Mouse (Mus musculus) spleen, adult 12 weeks (tissue): ENCODE results near the gene Rpl18.
A peak's percentile ranks its signal among the peaks of the same experiment; 100 is the strongest.

Source experiments
- DNase-seq: peaks from one replicate; pipeline ENCODE4 v3.0.0; 2022; ENCODE audit warnings: low spot score

Gene Rpl18

DNA sequence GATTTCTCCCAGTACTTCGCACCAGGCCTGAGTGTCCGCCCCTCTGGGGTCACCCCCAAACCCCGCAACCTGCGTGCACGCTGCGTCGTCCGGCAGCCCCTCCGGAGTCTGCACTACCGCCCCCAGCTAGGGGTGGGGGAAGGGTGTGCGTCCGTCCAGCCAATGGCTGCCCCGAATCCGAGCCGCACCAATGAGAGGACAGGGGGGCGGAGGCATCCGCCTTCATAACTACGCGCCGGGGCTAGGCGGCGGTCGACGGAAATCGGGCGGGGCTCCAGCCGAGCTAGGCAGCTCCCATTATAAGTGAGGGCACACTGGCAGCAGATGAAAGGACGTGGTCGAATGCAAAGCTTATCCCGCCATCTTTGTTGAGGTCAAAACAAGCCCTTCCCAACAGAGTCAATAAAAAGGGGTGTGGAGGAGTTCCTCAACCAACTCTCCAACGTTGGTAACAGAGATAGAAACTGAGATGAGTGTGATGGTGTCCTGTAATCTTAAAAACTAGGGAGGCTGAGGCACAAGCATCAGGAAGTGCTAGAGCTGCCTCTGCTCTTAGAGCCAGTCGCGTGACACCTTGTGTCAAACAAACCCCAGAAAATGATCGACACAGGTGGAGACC is at the start of gene Rpl18:
TSS of gene Rpl18 (plus strand) at position 368 of the 619 bp plus-strand sequence.
- peak; percentile 91 for DNase-seq

DNA sequence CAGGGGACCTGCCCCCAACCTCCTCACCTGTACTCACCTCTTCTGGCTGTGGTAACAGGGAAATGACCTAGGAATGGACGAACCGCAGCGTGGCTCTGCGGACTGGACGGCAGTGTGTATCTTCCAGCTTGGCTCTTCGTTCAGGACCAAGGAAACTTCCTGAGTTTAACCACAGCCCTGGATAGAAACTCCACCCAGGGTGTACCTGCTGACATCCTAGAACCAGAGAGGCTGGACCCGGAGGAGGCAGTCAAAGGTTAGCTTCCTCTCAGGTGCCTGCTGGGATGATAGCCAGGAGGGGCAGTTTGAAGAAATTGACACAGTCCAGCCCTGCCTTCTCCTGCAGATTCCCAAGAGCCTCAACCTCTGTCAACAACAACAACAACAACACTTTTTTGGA is 49.1 kb upstream of the Rpl18 start, which contains the start of gene Fut2:
TSS of gene Fut2 (minus strand) at position 234 of the 400 bp plus-strand sequence.
- no peak for DNase-seq

DNA sequence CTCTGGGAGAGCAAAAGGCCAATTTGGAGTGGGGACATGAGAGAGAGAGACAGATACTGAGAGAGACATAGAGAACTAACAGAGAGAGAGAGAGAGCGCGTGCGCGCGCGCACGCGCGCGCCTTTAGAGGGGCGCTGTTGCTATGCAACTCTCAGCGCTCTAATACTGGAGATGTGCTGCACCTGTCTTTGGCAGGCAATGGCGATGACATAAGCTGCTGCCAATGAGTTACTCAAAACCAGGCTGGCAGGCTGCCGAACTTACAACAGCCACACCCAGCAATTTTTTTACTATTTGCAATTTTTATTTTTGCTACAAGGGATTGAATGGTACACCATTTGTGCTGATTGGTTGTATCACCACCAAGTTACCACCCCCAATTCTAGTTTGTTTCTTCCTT is 47.5 kb upstream of the Rpl18 start:
- DNase-seq, result no peak

DNA sequence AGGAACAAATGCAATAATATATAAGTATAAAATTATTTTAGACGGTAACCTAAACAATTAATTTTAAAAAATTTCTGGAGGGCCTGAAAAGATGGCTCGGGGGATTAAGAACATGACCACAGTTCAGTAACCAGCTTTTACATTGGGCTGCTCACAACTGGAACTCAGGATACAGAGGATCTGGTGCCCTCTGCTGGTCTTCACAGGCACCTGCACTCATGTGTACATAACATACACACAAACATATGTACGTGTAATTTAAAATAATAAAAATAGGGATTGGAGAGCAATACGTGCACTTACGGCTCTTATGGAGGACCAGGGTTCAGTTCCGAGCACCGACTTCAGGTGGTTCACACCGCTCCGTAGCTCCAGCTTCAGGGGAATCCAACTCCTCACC is 46.3 kb upstream of the Rpl18 start:
- DNase-seq, result no peak

DNA sequence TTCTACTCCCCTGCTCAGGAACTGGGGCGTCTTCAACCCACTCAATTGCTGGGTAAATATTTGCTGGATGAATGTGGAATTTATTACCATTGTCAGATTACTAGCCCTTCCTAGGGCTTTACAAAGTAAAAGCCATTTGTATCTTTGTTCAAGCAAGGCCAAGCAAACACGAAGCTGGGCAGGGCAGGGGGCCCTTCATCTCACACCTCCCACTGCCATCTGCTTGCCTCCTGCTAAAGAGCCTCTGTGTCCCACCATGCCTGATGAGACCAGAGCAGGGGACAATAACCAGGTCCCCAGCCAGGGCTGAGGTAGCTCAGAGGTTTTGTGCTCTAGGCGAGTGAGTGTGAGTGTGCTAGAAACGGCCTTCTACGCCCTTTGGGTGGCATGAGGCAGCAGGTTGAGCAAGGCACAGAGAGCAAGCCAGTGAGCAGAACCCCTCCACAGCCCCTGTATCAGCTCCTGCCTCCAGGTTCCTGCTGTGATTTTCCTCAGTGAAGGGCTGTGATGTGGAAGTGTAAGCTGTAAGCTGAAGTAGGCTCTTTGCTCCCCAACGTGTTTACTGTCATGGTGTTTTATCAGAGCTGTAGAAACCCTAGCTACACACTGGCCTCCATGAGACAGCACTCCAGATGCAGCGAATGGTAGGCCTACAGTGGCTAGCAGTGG is 37.5 kb upstream of the Rpl18 start:
- no peak for DNase-seq

DNA sequence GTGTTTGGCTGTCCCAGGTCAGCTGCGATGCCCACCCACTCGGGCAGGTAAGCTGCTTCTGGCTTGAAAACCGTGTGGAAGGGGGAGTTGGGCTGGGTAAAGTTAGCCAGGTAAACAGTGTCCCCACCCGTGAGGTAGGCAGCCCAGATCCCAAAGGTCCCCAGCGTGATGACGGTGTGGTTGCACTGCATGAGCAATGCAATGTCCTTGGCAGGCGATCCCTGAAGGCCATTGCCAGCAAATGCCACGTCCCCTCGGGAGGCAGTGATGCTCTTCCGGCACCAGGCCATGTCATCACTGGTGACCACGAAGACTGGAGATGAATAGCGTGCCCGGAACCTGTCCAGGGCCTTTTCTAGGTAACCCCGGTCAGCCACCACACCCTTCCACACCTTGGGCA is 36.7 kb upstream of the Rpl18 start:
- no peak for DNase-seq

DNA sequence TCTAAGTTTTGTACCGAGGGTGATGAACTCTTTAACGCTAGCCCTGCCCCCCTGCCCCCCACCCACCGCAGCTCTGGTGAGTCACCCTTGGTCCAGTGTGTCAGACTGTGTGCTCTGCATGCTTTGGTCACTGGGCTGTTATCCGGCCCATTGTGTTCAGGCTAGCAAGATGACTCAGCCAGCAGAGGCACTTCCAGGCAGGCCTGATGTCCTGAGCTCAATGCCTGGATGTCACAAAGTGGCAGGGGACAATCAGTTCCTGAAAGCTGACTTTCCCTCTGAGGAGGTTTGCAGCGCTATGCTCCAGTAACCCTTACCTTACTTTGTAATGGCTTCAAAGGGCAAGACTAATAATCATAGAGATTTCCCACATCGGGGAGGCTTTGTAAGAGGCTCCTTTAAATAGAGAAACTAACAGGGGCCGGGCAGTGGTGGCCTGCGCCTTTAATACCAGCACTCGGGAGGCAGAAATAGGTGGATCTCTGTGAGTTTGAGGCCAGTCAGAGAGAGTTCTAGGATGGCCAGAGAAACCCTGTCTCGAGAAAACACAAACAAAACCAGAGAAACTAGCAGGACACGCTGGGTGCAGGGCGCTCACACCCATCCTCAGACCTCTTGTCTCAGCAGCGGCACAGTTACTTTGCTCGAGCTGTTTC is 35.2 kb upstream of the Rpl18 start:
- no peak for DNase-seq

DNA sequence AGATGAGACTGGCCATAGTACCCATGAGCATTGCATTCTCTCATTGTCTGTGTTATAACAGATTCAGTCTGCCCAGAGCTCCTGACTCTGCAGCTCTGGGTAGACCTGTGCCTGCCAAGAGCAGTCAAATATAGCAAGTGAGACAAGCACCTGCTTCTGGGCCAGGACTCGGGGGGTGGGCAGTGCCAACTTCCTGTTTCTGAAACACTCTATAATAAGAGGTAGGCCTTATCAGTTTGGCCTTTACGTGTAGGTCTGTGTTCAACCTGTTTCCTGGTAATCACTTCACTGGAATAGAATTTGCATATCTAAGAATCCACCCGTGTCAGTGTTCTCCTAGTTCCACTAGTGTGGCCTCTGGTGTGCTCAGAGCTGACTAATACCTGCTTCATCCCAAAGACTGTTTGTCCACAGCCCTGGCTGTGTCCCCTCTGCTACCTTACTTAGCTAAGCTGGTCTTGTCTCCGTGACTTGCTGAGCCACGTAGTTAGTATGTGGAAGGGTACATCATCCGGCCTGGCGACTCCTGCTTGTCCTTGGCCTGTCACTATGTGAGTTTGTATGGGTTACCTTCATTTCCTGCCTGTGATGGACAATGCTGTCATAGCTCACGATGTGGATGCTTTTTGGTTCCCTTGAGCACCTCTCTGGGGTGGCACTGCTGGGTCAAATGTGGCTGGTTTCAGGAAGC is 34.1 kb upstream of the Rpl18 start:
- peak; percentile 12 for DNase-seq

DNA sequence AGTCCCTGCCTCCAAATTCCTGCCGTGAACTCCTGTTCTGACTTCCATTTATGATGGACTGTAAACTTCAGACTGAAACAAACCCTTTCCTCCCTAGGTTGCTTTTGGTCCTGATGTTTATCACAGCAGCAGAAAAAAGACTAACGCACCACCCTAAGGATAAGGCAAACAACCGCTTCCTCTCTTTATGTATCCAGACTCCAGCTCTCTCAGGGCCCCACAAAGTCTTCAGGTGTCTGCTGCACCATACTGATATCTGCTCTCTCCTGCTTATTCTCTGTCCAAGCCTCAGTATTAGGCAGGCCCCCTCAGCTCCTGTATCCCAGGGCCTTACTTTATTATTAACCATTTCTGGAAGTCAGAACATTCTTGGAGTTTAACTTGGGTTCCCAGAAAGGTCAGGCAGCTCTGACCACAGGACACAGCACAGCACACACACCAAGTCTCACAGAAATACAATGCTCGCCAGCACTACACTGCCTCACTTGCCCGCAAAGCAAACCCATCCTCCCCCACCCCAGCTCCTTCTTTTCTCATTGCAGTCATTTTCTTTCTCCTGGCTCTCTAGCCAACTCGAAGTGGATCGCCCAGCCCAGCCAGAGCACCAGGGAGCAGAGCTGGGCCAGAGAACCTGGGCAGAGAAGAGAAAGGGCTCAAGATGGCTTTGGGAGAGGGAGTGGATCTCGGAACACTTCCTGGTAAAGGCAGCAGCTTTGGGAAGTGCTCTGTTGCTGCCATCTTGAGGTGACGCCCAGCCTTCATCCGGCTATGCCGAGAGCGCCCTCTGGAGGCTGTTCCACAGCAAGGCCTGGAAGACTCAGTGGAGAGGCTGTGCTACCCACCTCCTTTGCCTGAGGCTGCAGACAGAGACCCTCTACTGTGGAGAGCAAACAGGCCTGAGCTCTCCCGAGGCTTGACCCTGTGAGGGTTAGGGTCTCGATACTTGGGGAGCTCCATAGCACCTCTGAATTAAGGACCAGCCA is 32.8 kb upstream of the Rpl18 start:
- DNase-seq, result peak; percentile 40

DNA sequence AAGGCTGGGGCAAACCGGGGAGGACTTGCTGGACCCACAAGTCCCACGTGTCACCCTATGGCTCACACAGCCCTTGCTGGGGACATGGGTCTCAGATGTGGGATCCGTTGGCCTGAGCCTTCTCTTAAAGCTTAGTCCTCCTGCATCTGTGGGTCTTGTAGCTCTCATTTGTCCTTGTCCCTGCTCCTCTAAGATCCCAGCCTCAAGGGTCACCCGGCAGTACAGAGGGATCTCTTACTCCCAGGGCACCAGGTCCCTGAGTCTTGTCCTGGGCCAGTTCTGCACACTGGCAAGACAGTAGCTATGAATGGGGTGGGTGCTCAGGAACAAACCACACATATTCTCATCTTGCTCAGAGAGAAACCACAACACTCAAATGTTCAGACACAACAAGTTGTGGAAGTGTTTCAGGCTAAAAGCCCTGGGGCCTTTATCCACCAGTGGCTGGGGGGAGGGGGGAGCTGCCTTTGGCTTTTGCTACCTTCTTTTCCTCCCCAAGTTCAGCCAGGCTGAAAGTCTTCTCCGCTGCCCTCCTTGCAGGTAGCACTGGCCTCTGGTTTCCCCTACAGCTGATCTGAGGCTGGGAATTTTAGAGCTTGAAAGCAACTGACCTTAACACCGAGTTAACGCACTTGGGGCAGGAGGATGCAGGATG is 31.7 kb upstream of the Rpl18 start, which contains the start of gene Ntn5:
TSS of gene Ntn5 (plus strand) at position 627 of the 655 bp plus-strand sequence.
- no peak for DNase-seq

DNA sequence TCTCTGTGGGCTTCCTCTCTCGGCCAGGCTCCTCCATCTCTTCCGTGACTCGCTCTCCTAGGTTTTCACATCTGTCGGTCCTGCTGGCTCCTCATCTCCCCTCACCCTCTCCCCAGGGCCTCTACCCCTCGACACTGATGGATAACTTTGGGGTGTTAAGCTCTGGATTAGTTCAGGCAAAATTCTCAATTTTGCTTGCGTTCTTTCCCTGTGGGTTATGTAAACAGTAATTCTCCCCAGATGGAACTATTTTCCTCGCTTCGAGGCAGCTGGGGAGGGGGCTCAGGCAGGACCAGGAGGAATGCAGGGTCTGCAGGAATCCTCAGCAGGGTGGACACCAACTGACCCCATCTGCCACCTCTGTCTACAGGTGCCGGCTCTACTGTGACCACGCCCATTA is 29.4 kb upstream of the Rpl18 start:
- no peak for DNase-seq

DNA sequence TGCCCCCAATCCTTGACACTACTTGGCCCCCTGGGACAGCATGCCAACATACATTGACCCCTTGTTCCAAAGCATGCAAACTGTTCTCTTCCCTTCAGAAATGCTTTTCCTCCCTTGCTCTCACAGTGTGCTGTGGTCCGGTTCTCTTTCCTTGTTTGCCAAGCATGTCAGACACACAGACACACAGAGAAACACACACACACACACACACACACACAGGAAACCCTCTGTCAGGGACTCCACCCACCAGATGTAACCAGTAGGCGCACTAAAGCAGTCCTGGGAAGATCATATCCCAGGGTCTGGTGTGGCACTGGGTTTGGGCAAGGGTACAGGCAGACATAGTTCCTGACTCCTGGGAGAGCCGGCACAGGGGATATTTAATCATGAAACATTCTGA is 28.4 kb upstream of the Rpl18 start:
- no peak for DNase-seq

DNA sequence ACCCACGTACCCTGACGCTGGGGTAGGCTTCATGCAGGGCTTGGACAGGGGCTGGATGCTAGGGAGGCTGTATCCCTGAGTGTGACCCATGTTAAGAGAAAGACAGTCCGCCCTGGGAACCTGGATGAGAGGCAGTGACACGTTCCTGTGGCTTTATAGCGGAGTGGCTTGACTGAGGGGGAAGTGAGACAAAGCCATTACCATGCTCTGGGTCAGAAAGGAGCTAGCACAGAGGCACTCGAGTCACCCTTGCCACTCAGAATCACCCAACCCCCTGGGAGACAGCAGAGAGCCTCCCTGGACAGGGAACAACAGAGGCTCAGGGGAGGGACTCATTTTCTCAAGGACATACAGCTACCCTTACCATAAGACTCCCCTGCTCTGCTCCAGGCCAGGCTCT is 26.2 kb upstream of the Rpl18 start:
- DNase-seq, result no peak

DNA sequence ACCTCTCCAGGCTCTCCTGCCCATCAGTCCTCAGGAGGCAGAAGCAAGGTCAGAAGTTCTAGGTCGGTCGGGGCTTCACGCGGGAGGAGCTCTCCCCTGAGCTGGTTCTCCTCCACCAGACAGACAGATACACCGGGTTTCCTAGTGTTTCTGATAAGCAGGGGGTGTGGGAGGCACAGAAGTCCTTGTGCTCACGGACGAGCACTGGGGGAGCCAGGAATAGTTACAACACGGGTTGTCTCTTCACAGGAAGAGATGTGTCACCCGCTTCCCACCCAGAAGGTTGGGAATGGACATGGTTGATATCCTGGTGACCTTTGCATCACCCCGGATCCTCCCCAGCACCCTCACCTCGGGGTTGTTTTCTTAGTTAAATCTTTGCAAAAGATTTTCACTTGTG is 25.5 kb upstream of the Rpl18 start:
- no peak for DNase-seq

DNA sequence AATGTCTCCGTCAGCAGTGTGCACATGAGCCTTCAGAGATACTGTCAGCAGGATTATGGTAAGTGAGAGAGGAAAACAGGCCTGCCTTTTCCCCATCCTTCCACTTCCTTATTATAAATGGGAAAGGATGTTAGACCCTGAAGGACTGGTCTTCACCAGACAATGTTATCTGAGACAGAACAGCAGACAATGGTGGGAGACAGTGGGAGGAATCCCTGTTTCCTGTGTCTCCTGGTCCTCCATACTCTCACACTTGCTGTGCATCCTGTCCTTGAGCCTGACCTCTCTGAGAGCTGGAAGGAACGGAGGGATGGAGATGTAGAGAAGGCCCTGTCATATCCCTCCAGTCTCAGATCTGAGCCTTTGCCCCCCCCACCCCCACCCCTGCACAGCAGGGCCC is 22.9 kb upstream of the Rpl18 start:
- DNase-seq, result no peak

DNA sequence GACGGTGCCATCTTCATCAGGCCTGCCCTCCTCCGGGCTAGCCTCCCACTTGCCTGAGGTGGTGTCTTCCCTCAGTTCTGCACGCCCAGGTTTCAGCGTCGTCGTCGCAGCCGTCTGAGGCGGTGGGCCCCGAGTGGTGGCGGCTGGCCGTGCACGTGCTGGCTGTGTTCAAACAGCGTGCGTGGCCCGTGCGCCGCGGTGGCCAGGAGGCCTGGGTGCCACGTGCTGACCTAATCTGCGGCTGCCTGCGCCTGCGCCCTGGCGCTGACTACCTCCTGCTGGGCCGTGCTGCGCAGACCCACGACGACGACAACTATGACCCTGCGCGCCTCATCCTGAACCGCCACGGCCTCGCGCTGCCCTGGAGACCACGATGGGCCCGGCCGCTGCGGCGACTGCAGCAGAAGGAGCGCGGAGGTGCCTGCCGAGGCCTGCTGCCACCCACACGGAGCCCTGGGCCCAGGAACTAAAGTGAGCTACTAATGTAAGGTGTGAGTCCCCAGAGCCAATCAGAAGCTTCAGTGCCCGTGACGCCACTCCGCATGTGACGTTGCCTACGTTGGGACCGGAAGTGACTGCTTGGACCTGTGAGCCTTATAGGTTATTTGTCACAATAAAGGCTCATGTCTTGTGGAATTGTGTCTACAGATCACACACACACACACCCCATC is 21.2 kb upstream of the Rpl18 start, which contains the start of gene Sec1:
TSS of gene Sec1 (minus strand) at position 482 of the 671 bp plus-strand sequence.
- no peak for DNase-seq

DNA sequence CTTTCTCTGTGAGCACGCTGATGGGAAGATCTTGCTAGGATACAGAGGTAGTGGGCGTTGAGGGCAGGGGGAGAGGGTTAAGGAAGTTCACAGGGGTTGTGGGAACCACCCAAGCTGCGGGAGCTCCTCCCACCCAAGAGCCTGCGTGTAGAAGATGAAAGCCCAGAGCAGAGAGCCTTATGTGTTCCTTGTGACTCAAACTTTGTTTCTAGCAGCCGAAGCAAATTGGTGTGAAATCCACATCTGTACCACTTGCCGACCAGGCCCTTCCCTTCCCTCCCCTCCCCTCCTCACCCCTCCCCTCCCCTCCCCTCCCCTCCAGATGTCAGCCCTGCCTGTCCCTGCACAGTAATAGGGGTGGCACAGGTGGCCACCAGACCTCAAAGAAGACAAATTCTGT is 20.2 kb upstream of the Rpl18 start:
- no peak for DNase-seq

DNA sequence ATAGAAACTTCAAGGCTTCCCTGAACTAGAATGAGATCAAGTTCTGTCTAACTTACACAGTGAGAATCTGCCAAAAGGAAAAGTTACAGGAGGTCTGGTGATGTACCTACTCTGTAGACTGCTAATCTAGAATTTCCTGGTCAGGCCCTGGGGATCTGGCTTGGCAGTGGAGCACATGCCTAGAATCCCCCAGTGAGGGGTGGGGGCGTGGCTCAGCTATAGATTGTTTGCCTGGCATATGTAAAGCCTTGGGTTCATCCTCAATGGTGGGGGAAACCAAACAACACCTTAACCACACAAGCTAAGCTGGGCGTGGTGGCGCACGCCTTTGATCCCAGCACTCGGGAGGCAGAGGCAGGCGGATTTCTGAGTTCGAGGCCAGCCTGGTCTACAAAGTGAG is 17.4 kb upstream of the Rpl18 start:
- DNase-seq, result no peak

DNA sequence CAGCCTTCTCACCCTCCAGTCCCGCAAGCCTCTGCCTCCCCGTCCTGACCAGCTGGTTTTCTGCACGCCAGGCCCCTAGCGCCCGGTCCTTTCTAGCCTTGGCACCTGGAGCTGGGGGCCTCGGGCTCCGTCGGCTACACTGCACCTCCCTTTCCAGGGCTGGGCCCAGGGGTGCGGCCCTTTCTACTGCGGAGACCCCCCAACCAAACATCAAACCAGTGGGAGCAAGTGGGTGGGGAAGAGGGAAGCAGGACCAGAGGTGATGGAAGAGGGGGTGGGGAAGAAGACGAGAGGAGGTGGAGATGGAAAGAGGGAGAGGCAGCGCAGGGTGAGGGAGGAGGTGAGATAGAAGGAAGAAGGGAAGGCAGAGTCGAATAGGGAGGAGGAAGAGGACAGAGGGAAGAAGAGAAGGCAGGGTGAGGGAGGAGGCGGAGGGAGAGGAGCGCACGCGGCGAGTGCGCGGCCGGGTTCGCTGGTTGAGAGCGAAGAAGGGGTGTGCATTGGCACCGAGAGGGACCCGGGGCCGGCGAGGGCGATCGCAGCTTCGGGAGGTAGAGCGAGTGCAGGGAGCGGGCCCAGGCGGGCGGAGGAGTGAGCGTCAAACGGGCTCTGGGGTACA is 15.6 kb upstream of the Rpl18 start, which contains the start of gene Car11:
TSS of gene Car11 (plus strand) at position 321 of the 619 bp plus-strand sequence.
- no peak for DNase-seq
